Mouse (Mus musculus) brown adipose tissue, adult 24 weeks (tissue): Measurements from ENCODE around the gene Abhd17c. TPM values are rescaled to one million over a fixed set of nuclear protein-coding genes. Genes with fewer than 3 reads are reported as not detected.

Experiments
- H3K27ac ChIP-seq: fragments of 200-500 bp; replicated peaks from 2 replicates; pipeline ENCODE4 v1.5.1; 2012; ENCODE audit warnings: low read depth, mild to moderate bottlenecking, low read length
- H3K4me1 ChIP-seq: fragments of 200-500 bp; 2 replicates; pipeline ENCODE4 v1.6.1; 2012; ENCODE audit warnings: low read length, mixed read lengths; ENCODE audit not compliant: control insufficient read depth, insufficient read depth, insufficient read length
- H3K4me3 ChIP-seq: fragments of 200-500 bp; 2 replicates; pipeline ENCODE4 v1.5.1; 2012; ENCODE audit warnings: low read depth, mild to moderate bottlenecking, low read length, moderate library complexity; ENCODE audit not compliant: insufficient read depth
- polyA plus RNA-seq: library from polyadenylated mRNA; stranded (reverse); fragments of >200 nt; gene quantifications from 2 replicates; pipeline ENCODE4 v1.2.4, GENCODE M21; 2012; ENCODE audit not compliant: missing spikeins, insufficient read depth, insufficient read length

Abhd17c gene
- polyA plus RNA-seq, 1 experiment, result 32.5 TPM

GRCm38 (mm10) chr7:84086039-84086829 is 65.5 kb downstream of the Abhd17c start, which contains the start of gene Cemip:
Gene Cemip, minus strand, starts transcription at chr7:84086502.
- no peak within 1 kb of the TSS for H3K27ac ChIP-seq
- no peak within 1 kb of the TSS for H3K4me3 ChIP-seq
- no peaks in the 10 kb centered on the region for H3K4me1 ChIP-seq

DNA sequence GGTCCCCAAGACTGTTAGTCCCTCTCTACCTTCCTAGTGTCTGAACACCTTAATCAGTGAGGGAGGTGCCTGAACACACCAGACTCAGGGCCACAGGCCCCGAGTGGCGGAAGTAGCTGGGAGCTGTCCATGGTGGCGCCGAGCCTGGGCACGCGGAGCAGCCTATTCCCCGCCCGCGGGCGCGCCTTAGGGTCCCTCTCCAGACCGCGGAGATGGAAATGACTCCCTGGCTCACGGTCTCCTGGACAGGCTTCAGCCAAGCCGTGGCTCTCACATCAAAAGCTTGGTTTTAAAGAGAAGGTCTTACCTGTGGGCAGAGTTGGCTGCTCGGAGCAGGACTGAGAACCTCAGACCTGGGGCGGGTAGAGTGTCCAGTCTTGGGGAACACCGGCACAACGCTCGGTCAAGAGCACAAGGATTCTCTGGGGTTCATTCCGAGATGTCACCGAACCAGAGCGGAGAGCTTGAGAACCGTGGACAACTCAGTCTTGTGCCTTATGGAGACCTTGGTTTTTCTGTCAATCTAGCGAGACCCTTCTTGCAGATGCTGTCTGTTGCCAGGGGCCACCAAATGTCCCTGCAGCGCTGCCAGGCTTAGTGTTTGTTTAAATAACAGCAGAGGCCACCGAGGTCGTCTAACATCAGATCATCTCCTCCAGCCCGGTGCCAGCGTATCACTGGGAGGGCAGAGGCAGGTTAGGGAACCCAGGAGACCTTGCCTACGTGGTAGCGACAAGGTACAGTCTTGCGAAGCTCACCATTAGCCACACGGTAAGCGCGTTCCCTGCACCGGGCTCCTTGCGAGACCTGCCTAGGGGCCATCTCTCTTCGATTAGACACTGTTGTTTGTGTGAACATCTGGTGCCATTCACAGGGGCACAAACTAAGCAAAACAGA is 66.4 kb downstream of the Abhd17c start:
- no peak overlapping the region for H3K4me3 ChIP-seq
- H3K4me1 ChIP-seq, result no peaks in the 10 kb centered on the region
- no peak overlapping the region for H3K27ac ChIP-seq

GRCm38 (mm10) chr7:84077257-84078013 is 74.3 kb downstream of the Abhd17c start:
- Histone ChIP-seq H3K27ac (no peak overlapping the region), H3K4me1 (no peaks in the 10 kb centered on the region)

DNA sequence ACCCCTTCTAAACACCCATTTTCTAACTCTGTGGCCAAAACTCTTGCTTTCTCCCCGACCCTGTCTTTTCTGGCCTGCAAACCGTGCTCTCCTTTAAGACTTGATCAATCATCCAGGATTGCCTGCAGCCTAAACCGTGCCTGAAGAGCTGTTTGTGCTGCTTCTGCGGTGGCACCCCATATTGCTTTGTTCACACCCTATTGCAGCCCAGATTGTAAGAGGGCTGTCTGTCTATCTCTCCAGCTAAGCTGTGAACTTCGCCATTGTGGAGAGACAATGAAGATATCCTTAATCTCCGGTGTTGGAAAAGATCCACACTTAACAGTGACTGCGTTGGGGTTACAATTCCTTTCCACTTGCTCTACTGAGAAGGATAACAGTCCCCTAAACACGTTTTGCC is 77.4 kb downstream of the Abhd17c start:
- H3K4me3 ChIP-seq, result no peak overlapping the region
- no peaks in the 10 kb centered on the region for H3K4me1 ChIP-seq
- H3K27ac ChIP-seq, result no peak overlapping the region

More at GRCm38 (mm10) chr7:84077257-84078013, 74.3 kb downstream of the Abhd17c start:
- H3K4me3 ChIP-seq, result no peak overlapping the region

- no peak overlapping the region for H3K4me3 ChIP-seq
- H3K27ac ChIP-seq, result no peak overlapping the region
- H3K4me1 ChIP-seq, result no peaks in the 10 kb centered on the region
These were observed 77.8 kb downstream of the Abhd17c start for GRCm38 (mm10) chr7:84073856-84074255.

- no peak overlapping the region for H3K4me3 ChIP-seq
- H3K4me1 ChIP-seq, result no peaks in the 10 kb centered on the region
- H3K27ac ChIP-seq, result no peak overlapping the region
These were observed 82.8 kb downstream of the Abhd17c start for GRCm38 (mm10) chr7:84068931-84069330.

DNA sequence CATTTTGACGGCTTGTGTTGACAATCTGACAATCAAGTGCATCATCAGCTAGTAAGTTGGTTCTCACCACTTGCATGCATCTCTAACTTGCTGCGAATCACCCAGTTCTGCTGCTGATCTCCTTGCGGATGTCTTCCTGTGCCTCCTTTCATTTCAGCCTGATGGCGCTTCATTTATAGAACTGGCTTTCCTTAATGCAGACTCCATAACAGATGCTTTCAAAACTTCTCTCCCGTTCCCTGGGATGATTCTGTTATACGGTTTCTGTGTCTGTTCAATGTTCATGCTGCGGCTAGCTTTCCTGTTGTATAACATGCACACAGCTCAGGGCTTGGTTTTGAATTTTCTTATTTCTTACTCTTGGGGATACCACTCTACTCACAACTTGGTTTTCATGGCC is 91.9 kb downstream of the Abhd17c start:
- no peak overlapping the region for H3K4me3 ChIP-seq
- no peak overlapping the region for H3K27ac ChIP-seq
- H3K4me1 ChIP-seq, result no peaks in the 10 kb centered on the region

Other genes with a start within 250 kb of the Abhd17c start
- gene Cemip, start 65.4 kb downstream of the Abhd17c start, polyA plus RNA-seq, result not detected in 2 replicates